Mouse (Mus musculus) cerebellum, postnatal 4 days (tissue): Measurements from ENCODE around the gene Ggps1.
"Not testable (repeated sequence)": the region's sequence is repeated elsewhere in the genome, so short reads cannot be mapped to it uniquely, and the experiment has no call there.

Experiments
- DNase-seq, 2 experiments: peaks; one replicate each; pipeline ENCODE4 v3.0.0; 2022; ENCODE audit warnings: low spot score in 2 of 2, mixed read lengths in 1 of 2

Gene Ggps1

DNA sequence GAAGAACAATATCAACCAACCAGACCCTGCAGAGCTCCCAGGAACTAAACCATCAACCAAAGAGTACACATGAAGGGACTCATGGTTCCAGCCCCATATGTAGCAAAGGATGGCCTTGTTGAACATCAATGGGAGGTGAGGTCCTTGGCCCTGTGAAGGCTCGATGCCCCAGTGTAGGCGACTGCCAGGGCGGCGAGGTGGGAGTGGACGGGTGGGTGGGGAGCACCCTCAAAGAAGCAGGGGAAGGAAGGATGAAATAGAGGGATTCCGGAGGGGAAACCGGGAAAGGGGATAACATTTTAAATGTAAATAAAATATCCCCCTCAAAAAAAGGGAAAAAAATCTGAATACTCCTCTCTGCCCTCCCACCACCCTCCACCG is 24.4 kb downstream of the Ggps1 start:
- DNase-seq: no peak

DNA sequence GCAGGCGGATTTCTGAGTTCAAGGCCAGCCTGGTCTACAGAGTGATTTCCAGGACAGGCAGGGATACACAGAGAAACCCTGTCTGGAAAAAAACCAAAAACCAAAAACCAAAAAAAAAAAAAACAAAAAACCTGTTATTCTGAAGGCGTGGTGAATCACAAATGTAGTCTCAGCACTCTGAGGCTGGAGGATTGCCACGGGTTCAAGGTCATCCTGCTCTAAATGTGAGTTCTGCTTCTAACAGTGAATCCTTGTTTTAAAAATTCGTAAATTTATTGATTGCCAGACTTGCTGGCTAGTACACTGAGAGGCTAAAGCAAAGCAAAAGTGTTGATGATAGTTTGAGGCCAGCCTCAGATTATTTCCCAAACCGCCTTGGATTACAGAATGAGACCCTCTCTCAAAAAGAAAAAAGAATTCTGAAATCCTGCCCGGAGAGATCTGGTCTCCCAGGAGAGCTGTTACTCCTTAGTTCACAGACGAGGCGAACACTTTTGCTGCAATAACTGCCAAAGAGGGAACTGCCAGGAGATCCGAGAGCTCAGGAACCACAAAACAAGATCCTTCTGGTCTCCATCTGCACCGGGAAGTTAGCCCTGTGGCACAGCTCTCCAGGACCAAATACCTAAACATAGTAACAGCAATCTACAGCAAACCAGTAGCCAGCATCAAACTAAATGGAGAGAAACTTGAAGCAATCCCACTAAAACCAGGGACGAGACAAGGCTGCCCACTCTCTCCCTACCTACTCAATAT is 27.2 kb downstream of the Ggps1 start:
- no peak for DNase-seq

- not testable (repeated sequence) for DNase-seq
Measured at GRCm38 (mm10) chr13:14035352-14035751, 27.9 kb downstream of the Ggps1 start.

- DNase-seq: no peak
Measured at GRCm38 (mm10) chr13:14034073-14034348, 29.3 kb downstream of the Ggps1 start.

DNA sequence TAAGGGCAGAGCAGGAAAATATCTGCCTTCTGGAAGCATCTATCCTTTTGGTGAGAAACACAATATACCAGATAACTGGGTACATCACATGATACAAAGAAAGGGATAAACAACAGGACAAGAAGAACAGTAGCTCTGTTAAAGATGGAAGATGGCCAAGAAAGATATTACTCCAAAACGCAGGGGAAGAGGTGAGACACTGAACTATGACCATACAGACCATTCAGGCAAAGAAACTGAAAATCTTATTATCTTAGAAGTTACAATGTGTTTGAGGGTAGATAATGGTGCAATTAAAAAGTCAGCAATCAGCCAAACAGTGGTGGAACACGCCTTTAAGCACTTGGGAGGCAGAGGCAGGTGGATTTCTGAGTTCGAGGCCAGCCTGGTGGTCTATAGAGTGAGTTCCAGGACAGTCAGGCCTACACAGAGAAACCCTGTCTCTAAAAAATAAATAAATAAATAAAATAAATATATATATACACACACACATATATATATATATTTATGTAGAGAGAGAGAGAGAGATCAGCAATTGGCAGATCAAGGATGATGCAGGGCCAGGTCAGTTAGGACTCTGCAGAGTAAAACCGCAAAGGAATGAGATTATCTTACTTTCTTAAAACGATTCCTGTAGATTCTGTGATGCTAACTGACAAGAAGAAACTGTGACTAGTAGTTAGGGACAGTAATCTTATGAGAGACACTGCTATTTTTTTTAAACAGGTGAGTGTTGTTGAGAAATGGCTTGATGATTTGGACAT is 29.8 kb downstream of the Ggps1 start:
- no peak for DNase-seq

GRCm38 (mm10) chr13:14026154-14026820 is 37.0 kb downstream of the Ggps1 start:
- DNase-seq: no peak

DNA sequence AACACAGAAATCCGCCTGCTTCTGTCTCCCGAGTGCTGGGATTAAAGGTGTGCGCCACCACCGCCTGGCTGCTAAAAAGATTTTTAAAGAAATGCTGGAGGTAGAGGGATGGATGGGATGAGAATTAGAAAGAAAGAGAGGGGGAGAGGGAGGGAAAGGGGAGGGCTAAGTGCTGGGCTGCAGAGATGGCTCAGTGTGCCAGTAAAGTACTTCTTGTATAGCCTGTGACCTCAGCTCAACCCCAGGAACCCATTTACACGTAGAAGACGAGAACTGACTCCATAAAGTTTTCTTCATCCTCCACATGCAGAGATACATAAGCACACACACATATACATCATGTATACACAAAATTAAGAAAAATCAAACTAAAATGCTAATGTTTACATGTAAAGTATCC is 37.7 kb downstream of the Ggps1 start:
- no peak for DNase-seq

GRCm38 (mm10) chr13:14021417-14021816 is 41.9 kb downstream of the Ggps1 start:
- not testable (repeated sequence) for DNase-seq

- no peak for DNase-seq
Measured at GRCm38 (mm10) chr13:14018852-14019251, 44.4 kb downstream of the Ggps1 start.

GRCm38 (mm10) chr13:14018283-14018682 is 45.0 kb downstream of the Ggps1 start:
- DNase-seq: no peak

DNA sequence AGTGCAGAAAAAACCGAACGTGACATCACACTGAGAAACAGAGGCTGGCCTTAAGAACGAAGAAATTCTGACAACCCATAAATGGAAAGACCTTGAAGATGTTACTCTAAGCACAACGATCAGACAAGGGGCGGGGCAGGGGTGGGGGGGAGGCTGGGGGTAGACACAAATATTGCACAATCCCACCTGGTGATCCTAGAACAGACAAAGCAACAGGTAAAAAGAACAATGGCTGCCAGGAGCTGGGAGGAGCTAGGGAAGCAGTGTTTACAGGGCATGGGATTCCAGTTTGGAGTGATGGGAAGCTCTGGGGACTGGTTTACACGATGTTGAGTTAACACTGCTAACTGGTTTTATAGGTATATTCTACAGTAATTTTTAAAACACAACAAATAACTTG is 47.7 kb downstream of the Ggps1 start:
- no peak for DNase-seq

DNA sequence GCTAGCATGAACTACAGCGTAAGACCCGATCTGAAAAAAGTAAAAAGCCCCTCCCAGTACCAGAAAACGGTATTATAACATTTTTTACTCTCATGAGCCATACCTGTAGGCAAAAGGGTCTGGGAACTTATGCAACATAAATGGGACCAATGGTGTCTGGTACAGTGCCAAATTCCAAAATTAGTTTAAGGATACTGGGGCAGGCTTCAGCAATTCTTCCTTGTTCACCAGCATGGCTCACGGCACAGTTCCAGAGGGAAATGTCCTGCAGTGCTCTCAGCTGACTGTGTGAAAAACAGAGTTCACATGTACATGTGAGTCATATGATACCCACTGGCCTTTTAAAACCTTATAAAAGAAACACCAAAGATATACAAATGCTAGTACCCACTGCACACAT is 48.7 kb downstream of the Ggps1 start:
- no peak for DNase-seq

- DNase-seq: no peak
Measured at GRCm38 (mm10) chr13:14014001-14014400, 49.3 kb downstream of the Ggps1 start.

GRCm38 (mm10) chr13:14011454-14011995 is 51.8 kb downstream of the Ggps1 start:
- DNase-seq: no peak

DNA sequence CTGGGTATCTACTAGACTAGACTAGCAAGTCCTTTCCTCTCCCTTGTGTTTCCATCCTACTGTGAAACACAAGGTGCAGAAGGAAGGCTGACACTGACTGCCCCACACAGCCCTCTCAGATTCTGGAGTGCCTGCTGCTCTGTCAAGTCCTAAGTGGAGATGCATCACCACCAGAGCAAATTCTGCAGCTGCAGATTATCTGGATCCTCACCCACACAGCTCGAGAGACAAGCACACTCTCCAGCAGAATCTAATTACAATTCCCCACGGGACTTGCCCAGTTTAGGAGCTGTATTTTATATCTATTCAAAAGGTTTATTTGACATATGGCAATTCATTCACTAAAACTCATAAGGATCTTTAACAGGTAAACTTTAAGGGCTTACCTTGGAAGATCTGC is 57.2 kb downstream of the Ggps1 start:
- no peak for DNase-seq

- DNase-seq: no peak
Measured at GRCm38 (mm10) chr13:14004999-14005398, 58.3 kb downstream of the Ggps1 start.

DNA sequence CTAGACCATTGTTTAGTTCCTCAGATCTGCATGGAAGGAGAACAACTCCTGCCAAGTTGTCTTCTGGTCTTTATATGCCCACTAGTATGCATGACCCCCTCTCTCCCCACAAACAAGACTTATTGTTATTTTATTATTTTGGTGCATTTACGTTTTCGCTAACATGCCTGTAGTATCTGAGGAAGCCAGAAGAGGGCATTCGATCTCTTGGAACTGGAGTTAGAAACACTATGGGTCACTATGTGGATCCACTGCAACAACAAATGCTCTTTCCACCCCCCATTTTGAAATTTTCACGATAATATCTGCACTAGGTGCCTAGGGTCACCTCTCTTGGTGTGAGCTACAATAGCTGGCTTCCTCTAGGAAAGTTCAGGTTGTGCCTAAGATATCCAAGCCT is 59.2 kb downstream of the Ggps1 start:
- DNase-seq: no peak

- DNase-seq: no peak
Measured at GRCm38 (mm10) chr13:14002706-14003105, 60.6 kb downstream of the Ggps1 start.
